Mouse (Mus musculus) MEL (cell line): Measurements from ENCODE around the gene Zfp740.

ENCODE experiments used
- CTCF ChIP-seq, 3 experiments: IDR thresholded peaks in 2 of 3; conservative IDR thresholded peaks in 1 of 3; 2 replicates each; pipeline ENCODE4 v1.5.1; 2011 to 2012; ENCODE audit warnings: low read length in 3 of 3, low read depth in 2 of 3, mild to moderate bottlenecking in 2 of 3, improper control_type of control experiment in 1 of 3, inconsistent platforms in 1 of 3, mixed read lengths in 1 of 3, moderate library complexity in 1 of 3; ENCODE audit not compliant: control insufficient read depth in 1 of 3, insufficient read depth in 1 of 3, poor library complexity in 1 of 3, severe bottlenecking in 1 of 3
- ELF1 ChIP-seq: IDR thresholded peaks from 2 replicates; pipeline ENCODE4 v1.6.1; 2014; ENCODE audit warnings: low read depth, mild to moderate bottlenecking, inconsistent platforms, low read length, improper control_type of control experiment, moderate library complexity
- KAT2A ChIP-seq: conservative IDR thresholded peaks from 2 replicates; pipeline ENCODE4 v1.6.1; 2012; ENCODE audit warnings: low read depth, low read length, improper control_type of control experiment, inconsistent platforms
- MAX ChIP-seq: IDR thresholded peaks from 2 replicates; pipeline ENCODE4 v1.6.1; 2011; ENCODE audit warnings: low read length, improper control_type of control experiment
- NELFE ChIP-seq: IDR thresholded peaks from 2 replicates; pipeline ENCODE4 v1.6.1; 2011; ENCODE audit warnings: low read depth, low read length, improper control_type of control experiment
- POLR2A ChIP-seq, 2 experiments: IDR thresholded peaks; 2 replicates each; pipeline ENCODE4 v1.6.1; 2011 to 2012; ENCODE audit warnings: low read length in 2 of 2, mild to moderate bottlenecking in 2 of 2, control low read depth in 1 of 2, improper control_type of control experiment in 1 of 2, low read depth in 1 of 2, moderate library complexity in 1 of 2; ENCODE audit not compliant: control insufficient read depth in 1 of 2, insufficient read depth in 1 of 2, poor library complexity in 1 of 2
- TBP ChIP-seq: IDR thresholded peaks from 2 replicates; pipeline ENCODE4 v1.8.0; 2011; ENCODE audit warnings: low read depth, low read length, improper control_type of control experiment

GRCm38 (mm10) chr15:102191699-102192098 is 11.3 kb upstream of the Zfp740 start:
- no peak for TF ChIP-seq KAT2A
- TF ChIP-seq NELFE: no peak
- no peak for TF ChIP-seq TBP
- TF ChIP-seq POLR2A (IDR thresholded peaks at IDR 0.05; ENCODE audit: control insufficient read depth in 1 of 2, insufficient read depth in 1 of 2, low read depth in 1 of 2, low read length in 2 of 2, poor library complexity in 1 of 2): no peak
- no peak for TF ChIP-seq CTCF (IDR thresholded peaks at IDR 0.05 in 2 of 3, conservative IDR thresholded peaks at IDR 0.05 in 1 of 3; ENCODE audit: control insufficient read depth in 1 of 3, insufficient read depth in 1 of 3, low read depth in 2 of 3, low read length in 3 of 3, poor library complexity in 1 of 3, severe bottlenecking in 1 of 3)
- TF ChIP-seq MAX: no peak
- no peak for TF ChIP-seq ELF1
